Mouse (Mus musculus): ENCODE results near the gene Srgap1. TPM values are rescaled to one million over a fixed set of nuclear protein-coding genes. Genes with fewer than 3 reads are reported as not detected.

The Srgap1 gene
- total RNA-seq, 2 experiments from 2014 or later, result 0.07 TPM; not detected in 1

DNA sequence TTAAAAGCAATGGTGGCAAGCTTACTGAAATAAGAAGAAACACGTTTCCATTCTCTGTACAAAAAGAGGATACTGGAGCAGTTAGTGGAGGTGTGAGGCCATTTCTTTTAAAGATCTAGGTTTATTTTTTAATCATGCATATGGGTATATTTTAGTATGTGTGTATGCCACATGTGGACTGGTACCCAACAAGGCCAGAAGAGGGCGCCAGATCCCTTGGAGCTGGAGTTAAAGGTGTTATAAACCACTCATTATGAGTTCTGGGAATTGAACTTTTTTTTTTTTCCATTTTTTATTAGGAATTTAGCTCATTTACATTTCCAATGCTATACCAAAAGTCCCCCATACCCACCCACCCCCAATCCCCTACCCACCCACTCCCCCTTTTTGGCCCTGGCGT lies 279.8 kb downstream of the Srgap1 start:
- 0 out of 2 replicates have a peak, but pooled peaks have one; percentile 37 for ATAC-seq (replicated peaks; ENCODE audit: poor library complexity)

DNA sequence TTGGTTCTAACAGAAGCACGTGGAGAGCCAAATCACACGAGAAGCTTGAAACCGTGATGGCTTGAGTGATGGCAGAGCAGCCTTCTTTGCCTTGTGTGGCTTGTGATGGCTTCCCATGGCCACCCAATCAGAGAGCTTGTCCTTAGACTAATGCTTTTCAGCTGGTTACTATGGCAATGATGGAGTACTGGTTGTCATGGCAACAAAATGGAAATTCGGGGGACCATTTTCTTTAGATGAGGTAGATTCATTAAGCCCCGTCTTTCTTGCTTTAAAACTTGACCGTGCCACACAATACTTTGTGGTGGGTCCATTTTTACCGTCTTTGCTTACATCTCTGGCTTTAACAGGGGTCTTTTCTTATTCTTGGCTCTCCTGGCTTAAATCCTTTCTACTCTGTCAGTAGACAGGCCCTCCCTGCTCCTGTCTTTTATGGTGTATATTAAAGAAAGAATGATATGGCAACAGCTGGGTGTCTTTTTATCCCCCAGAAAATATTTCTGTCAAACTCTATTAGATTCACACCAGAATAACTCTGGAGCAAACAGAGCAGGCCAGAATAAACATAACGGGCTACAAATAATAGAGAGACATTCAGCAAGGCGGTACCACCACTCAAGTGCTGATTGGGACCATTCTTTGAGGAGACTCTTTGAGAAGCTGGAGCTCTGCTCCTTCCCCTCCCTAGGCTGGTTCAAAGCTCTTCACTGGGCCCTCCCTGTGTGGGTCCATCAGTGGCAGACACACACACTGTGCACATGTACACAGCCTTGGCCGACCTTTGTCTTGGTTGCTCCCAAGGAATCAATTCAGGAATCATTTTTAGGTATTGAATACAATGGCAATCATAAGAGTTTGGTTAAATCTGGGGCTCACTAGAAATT lies 281.7 kb downstream of the Srgap1 start:
- no peak for ATAC-seq (replicated peaks; ENCODE audit: poor library complexity)

DNA sequence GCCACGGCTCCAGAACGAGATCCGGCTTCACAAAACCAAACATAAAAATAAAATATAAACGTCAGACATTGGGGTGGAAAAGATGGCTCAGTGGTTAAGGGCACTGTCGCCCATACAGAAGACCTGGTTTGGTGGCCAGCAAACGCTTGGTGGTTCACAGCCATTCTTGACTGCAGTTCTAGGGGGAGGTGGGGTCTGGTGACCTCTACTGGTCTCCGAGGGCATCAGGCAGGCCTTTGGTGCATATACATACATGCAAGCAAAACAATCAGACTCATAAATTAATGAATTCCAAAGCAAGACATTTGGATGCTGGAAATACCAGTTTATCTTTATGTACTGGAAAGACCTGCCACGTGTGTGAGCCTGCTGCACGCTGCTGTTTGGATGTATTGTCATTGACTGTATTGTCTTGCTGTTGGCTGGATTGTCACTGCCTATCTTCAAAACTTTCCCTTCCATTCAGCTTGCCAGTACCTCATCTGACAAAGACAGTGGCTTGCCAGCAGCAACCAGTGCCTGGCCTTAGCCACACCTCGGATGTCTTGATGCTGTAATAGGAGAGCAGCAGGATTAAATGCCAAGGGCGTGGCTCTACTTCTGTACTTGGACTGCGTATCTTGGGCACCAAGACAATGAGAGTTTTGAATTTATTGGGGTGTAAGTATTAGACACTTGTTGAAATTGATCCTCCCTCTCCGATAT lies 282.5 kb downstream of the Srgap1 start:
- peak; percentile 66 for ATAC-seq (replicated peaks; ENCODE audit: poor library complexity)

DNA sequence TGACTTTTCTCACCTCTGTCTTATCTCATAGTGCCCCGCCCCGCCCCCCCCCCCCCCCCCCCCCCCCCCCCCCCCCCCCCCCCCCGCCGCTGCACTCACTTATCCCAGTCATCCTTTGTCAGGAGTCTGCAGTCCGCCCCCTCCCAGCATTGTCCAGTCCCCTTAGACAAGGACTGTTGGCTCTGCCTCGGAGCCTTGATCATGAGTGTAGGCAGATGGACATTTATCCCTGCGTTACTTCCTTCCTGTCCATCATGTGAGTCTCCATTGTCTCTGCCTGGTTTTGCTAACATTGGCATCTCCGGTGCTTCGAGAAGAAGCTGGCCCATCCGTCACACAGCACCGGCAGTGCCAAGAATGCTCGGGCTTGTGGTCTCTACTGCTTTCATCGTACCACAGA lies 283.9 kb downstream of the Srgap1 start:
- no peak for ATAC-seq (replicated peaks; ENCODE audit: poor library complexity)

DNA sequence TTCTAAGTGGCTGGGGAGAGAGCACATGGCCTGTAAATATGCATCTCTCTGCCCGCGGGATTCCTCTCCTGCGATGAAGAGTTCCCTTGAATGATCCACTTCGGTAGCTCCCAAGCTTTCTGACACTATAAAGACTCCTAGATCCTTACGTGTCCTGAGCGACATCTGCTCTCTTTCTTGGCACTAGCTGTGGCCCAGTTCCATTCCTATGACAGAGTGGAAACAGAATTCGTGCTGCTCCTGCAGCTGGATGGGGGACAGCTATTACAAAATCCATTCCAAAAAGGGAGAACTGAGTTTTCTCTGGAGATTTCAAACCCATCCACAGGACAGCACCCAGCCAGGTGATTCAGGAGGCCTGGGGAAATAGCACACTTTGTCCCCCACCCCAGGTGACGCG lies 285.0 kb downstream of the Srgap1 start:
- ATAC-seq (replicated peaks; ENCODE audit: poor library complexity), result no peak

DNA sequence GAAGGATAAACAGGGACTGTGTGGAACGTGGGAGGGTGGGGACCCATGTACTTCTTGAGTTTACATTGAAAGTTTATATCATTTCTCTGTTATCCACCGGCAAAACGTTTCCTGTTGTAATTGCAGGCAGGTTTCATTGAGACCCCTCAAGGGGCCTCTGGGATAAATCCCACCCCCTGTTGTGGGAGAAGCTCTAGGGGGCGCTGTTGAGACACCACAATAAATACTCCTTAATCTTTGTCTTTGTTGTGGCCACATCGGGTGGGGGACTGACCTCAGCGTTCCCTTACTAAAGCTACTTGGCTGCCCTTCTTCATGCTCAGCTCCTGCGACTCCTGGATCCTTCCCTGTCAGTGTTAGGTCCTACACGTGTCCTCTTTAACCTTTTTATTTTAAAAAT lies 288.0 kb downstream of the Srgap1 start:
- 0 out of 2 replicates have a peak, but pooled peaks have one; percentile 29 for ATAC-seq (replicated peaks; ENCODE audit: poor library complexity)

DNA sequence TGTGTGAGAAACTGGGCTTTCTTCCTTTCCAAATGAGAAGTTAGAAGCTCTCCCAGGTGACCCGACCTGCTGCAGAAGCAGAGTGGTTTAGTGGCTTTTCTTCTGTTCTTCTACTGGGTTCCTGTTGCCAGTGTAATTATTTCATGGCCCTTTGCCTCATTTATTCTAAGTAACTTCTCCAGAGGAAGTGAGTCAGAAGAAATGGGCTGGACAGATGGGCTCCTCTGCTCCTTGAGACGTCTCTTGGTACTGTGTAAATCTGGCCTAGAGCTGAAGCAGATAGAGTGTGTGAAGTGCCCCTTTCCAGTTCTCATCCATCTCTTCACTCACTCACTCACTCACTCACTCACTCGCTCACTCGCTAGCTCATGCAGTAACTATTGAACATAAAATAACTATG lies 290.4 kb downstream of the Srgap1 start:
- ATAC-seq (replicated peaks; ENCODE audit: poor library complexity), result 0 out of 2 replicates have a peak, but pooled peaks have one; percentile 4

DNA sequence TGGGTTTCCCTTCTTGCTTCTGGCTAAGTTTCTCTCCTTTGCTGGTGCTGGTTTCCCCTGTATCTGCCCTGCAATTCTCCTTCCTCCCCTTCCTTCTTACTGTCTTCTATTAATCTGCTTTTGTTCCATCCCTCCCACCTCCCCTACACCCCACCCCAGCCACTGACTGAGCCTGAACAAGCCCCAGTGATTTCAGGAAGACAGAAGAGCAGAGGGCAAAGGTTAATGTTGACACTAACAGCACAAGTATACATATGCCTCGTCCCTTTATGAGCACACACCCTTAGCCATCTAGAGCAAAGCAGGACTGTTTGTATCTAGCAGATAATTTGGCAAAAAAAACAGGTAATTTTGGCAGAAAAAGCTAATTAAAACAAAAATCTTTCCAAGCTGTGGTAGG lies 291.3 kb downstream of the Srgap1 start:
- ATAC-seq (replicated peaks; ENCODE audit: poor library complexity), result no peak

DNA sequence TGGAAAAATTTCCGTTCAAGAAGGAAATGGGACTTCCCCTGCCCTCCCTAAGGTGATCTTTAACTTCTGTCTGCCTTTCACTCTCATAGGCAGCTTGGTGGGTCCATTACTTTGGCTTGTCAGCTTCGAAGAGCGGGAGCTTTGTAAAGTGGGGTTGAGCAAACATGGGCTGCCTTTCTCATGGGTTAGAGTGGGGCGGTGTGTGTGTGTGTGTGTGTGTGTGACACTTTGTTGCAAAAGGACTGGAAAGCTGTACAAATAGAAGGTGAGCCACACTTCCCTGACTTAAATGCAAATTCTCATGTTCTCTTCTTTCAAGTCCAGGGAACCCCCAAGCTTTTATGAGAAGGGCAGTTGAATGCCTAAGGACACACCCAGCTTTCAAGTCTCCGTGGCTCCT lies 292.9 kb downstream of the Srgap1 start:
- ATAC-seq (replicated peaks; ENCODE audit: poor library complexity), result no peak

DNA sequence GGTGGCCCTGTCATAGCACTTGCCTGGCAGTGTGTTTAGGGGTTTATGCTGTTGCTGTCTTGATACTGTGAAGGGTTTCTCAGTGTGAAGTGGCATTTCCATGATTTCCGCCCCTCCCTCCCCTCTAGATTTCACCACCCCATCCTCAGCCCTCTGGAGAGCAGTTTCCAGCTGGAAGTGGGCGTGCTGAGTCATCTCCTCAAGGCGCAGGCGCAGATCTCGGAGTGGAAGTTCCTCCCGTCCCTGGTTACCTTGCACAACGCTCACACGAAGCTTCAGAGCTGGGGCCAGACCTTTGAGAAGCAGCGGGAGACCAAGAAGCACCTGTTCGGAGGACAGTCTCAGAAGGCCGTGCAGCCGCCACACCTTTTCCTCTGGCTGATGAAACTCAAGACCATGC lies 296.9 kb downstream of the Srgap1 start:
- ATAC-seq (replicated peaks; ENCODE audit: poor library complexity), result peak; percentile 89

DNA sequence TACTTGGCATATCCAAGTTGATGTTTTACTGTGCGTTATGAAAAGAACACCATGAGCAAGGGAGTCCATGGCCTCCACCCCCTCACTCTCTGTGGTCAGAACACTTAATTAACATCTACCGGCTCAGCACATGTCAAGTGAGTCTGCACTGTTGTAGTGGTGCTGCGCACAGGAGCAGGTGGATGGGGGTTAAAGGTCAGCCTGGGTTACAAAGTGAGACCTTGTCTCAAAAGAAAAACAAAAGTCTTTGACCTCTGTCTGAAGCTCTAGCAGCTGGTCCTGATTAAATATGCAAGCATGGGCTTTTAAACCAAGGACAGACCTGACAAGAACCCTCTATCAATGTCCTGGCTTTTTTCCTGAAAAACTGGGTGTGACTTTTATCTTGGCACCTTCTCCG lies 304.8 kb downstream of the Srgap1 start:
- ATAC-seq (replicated peaks; ENCODE audit: poor library complexity), result no peak

DNA sequence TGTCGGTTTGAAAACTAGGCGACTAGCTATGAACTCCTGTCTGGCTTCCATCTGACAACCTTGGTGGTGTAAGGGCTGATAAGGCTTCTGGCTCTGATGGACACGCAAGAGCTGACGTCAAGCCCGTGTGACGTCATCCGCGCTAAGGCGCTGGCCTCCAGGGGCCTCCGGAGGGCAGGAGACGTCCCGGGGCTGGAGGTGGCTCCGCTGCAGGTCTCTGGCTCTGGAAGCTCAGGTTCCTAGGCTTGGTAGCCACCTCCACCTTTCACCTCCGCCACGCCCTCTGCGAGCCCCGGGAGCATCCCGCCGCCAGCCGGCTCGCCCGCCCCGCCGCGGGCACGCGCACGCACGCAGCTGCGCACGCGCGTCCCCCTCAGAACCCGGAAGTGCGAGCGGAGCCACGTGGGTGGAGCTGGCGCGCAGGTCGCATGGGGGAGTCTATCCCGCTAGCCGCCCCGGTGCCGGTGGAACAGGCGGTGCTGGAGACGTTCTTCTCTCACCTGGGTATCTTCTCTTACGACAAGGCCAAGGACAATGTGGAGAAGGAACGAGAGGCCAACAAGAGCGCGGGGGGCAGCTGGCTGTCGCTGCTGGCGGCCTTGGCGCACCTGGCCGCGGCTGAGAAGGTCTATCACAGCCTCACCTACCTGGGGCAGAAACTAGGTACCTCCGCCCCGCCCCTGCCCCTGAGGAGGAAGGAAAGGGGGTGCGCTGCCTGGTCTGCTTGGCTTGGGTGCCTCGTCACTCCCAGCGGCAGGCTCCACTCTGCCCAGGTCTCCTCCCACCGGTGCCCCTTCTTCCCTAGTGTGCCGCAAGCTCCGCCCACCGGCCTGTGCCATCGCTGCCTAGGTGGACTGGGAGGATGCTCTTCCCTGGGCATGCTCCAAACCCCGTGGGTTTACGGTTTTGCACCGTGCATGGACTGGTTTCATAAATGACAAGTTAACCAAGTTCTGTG lies 307.3 kb downstream of the Srgap1 start, which contains the start of gene BC048403:
BC048403 (plus strand) TSS at position 390 of the 958 bp plus-strand sequence.
- ATAC-seq (replicated peaks; ENCODE audit: poor library complexity), result peak; percentile 91

DNA sequence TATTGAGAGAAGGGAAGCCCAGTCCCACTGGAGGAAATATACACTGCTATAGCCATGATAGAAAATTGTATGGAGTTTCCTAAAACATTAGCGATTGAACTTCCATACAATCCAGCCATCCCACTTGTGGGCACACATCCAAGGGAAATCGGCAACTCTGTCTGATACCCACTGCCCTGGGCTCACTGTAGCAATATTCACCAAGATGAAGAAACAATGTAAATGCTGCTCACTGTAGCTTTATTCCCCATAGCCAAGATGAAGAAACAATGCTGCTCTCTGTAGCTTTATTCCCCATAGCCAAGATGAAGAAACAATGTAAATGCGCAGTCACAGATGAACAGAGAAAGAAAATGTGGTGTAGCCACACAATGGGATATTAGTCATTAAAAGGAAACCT lies 309.9 kb downstream of the Srgap1 start:
- no peak for ATAC-seq (replicated peaks; ENCODE audit: poor library complexity)

DNA sequence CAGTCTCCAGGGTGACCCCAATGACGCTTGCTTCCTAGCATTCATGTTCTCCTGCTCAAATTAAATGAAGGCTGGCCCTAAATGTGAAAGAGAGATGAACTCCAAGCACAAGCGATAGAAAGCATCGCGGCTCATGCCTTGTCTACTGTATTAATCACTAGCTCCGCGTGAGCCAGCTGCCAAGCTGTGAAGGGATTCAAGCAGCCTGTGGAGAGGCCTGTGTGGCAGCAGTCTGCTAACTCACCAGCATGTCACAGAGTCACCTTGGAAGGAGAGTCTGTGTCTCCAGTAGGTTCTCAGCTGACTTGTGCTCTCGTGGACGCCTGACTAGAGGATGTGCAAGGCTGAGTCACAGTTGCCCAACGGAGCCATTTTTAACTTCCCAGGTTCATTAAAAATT lies 314.6 kb downstream of the Srgap1 start:
- no peak for ATAC-seq (replicated peaks; ENCODE audit: poor library complexity)

DNA sequence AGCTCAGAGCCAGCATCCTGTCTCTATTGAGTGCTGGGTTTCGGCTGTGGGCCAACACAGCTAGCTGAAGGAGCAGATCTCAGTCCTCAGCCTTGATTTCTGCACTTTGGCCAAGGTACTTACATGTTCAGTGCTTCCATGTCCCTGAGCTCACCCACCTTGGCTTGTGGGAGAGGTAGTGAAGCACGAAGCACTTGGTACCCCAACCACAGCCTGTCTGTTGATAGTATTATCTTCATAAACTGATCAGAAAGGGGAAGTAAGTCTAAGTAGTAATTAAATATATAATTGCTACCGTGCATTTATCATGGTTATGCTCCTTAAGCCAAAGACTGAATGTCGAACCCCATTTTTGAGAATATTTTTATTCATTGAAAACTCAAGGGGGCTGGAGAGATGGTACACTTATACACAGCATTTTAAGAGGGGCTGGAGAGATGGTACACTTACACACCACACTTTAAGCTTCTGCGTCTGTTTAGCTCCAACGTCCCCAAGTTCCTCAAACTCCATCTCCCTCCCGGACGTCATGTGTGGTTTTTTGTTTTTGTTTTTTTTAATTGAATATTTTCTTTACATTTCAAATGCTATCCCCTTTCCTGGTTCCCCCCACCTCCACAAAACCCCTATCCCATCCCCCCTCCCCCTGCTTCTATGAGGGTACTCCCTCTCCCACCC lies 315.9 kb downstream of the Srgap1 start:
- ATAC-seq (replicated peaks; ENCODE audit: poor library complexity), result peak; percentile 71

Other genes with a start within 250 kb of the Srgap1 start
- gene Rxylt1, start 50.1 kb upstream of the Srgap1 start, total RNA-seq (2015), result 37.4 and 37.7 TPM in 2 replicates
- gene Rxylt1, start 50.1 kb upstream of the Srgap1 start, total RNA-seq (2017), result 35.3 and 56.9 TPM in 2 replicates

All from megakaryocyte progenitor cell, adult 5-6 weeks (primary cell).